In genomic region chr8:84127202-84127901, GRCm38 (mm10) we compare ENCODE assay signal across 1 mouse cellular context.
TF ChIP-seq lines count a peak whose summit lies in the region.

No protein-coding gene starts in this region.

TF ChIP-seq in myocyte, 11 proteins besides CTCF, POLR2A, EP300 and RAD21:
- TF ChIP-seq CEBPB (IDR thresholded peaks at IDR 0.05; ENCODE audit: insufficient read depth, poor library complexity, severe bottlenecking), result no peak
- TF ChIP-seq MYOG (IDR thresholded peaks at IDR 0.05; ENCODE audit: control insufficient read depth in 1 of 3, insufficient read depth in 1 of 3, insufficient read length in 2 of 3, low read depth in 2 of 3), result no peak
- TF ChIP-seq SRF (IDR thresholded peaks at IDR 0.05; ENCODE audit: control insufficient read depth, insufficient read length, low read depth), result no peak
- no peak for TF ChIP-seq POLR2AphosphoS2 (IDR thresholded peaks at IDR 0.05; ENCODE audit: insufficient read length, low read depth)
- TF ChIP-seq E2F4 (IDR thresholded peaks at IDR 0.05; ENCODE audit: insufficient read depth), result no peak
- no peak for TF ChIP-seq TCF3 (IDR thresholded peaks at IDR 0.05; ENCODE audit: insufficient read length, low read depth)
- no peak for TF ChIP-seq MAX (IDR thresholded peaks at IDR 0.05; ENCODE audit: low read depth)
- TF ChIP-seq TCF12 (IDR thresholded peaks at IDR 0.05; ENCODE audit: insufficient read depth, poor library complexity, severe bottlenecking), result no peak
- no peak for TF ChIP-seq USF1 (IDR thresholded peaks at IDR 0.05; ENCODE audit: low read depth)
- no peak for TF ChIP-seq REST (IDR thresholded peaks at IDR 0.05; ENCODE audit: insufficient read depth, insufficient read length)
- TF ChIP-seq MYOD1 (IDR thresholded peaks at IDR 0.05; ENCODE audit: control insufficient read depth in 1 of 3, insufficient read length in 2 of 3, low read depth in 2 of 3), result no peak
